Mouse (Mus musculus) lung, adult 2 months (tissue): ENCODE data around the gene Acot1. TPM values are rescaled to one million over a fixed set of nuclear protein-coding genes. Genes with fewer than 3 reads are reported as not detected.
"Not testable (repeated sequence)": the region's sequence is repeated elsewhere in the genome, so short reads cannot be mapped to it uniquely, and the experiment has no call there.

Experiments used
- DNase-seq: peaks from one replicate; pipeline ENCODE4 v3.0.0; 2022
- H3K4me1 ChIP-seq: fragments of 200-500 bp; 2 replicates; pipeline ENCODE4 v1.6.1; 2011; ENCODE audit warnings: low read length; ENCODE audit not compliant: control insufficient read depth, insufficient read depth
- H3K4me3 ChIP-seq: fragments of 200-500 bp; replicated peaks from 2 replicates; pipeline ENCODE3; 2011; ENCODE audit warnings: low read depth, mild to moderate bottlenecking, control low read depth, low read length; ENCODE audit errors: extremely low read depth
- CTCF ChIP-seq: fragments of 200-500 bp; IDR thresholded peaks from 2 replicates; pipeline ENCODE4 v1.5.1; 2011; ENCODE audit warnings: mild to moderate bottlenecking, low read length, control low read depth; ENCODE audit not compliant: insufficient read depth
- POLR2A ChIP-seq: fragments of 200-500 bp; IDR thresholded peaks from 2 replicates; pipeline ENCODE4 v1.6.1; 2011; ENCODE audit warnings: low read depth, mild to moderate bottlenecking, control low read depth, low read length, borderline replicate concordance; ENCODE audit errors: extremely low read depth
- WGBS: fragments of 180-500 bp; shearing (Covaris S2); methylation state at CpG from one replicate; pipeline ENCODE4 v1.1.7; 2018; 5-methylcytosine and 5-hydroxymethylcytosine counted together
- polyA plus RNA-seq: library from polyadenylated mRNA; depleted of rRNA; stranded (reverse); fragments of >200 nt; gene quantifications from 2 replicates; pipeline ENCODE4 v1.2.3, GENCODE M21; 2012; rRNA removed

The Acot1 gene
- 28.8 and 29.2 TPM in 2 replicates for polyA plus RNA-seq

GRCm38 (mm10) chr12:84009171-84009965, at the start of gene Acot1:
Acot1 (plus strand) TSS chr12:84009490.
- peak; percentile 82; the same call in 1 of the 2 replicates for TF ChIP-seq POLR2A
- H3K4me1 ChIP-seq, result not testable (repeated sequence)
- DNase-seq, result peak; percentile 70
- peak within 1 kb of the TSS; percentile 74 for H3K4me3 ChIP-seq
- WGBS, result 1% methylated on average over 64 of the region's 70 CpGs

GRCm38 (mm10) chr12:83965235-83965634, 44.1 kb upstream of the Acot1 start:
- no peak for DNase-seq
- WGBS, result 66% methylated on average over 7 of the region's 7 CpGs
- Histone ChIP-seq H3K4me3 (no peak overlapping the region), H3K4me1 (no peaks in the 10 kb centered on the region)
- TF ChIP-seq CTCF, result no peak
- TF ChIP-seq POLR2A, result no peak

DNA sequence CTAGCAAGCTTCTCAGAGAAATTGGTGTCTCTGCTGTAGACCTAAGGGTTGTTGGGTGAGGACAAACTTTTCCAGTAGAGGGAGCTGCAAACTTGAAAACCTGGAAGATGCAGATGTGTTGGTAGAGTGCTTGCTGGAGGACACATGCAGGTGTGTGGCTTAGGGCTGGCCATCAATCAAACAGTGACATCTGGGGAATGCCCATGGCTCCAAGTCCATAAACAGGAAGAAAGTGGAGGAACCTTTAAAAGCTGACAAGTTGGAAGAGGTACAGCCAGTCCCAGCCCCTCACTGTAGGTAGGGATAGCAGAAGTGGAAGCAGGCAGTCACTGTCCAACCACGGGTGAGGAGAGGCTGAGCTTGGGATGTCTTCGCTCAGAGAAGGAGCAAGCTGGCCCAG, 37.2 kb upstream of the Acot1 start:
- peak; percentile 36 for DNase-seq
- Histone ChIP-seq H3K4me3 (no peak overlapping the region), H3K4me1 (no peaks in the 10 kb centered on the region)
- WGBS, result 40% methylated on average over 2 of the region's 2 CpGs
- TF ChIP-seq POLR2A, result no peak
- TF ChIP-seq CTCF, result peak; percentile 46

GRCm38 (mm10) chr12:83978862-83979261, 30.4 kb upstream of the Acot1 start:
- Histone ChIP-seq H3K4me3 (no peak overlapping the region), H3K4me1 (no peaks in the 10 kb centered on the region)
- TF ChIP-seq CTCF, result no peak
- no peak for TF ChIP-seq POLR2A
- DNase-seq, result no peak
- WGBS, result 88% methylated on average over 6 of the region's 6 CpGs

DNA sequence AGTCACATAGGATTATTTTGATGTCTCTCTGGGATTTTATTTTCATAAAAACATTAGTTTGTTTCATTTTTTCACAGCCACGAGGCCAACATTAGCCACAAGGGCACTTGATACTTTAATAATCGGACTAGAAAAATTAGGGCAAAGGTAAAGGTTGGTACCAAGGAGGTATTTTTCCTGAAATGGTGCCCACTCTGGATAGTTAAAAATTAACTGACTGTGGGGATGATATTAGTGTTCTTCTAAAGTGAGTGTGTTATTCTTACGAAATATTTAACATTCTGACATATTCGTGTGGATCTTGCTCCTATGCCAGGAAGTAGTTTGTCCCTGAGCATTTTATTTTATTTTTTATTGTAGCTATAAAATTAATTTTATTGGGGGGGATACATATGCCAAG, 27.7 kb upstream of the Acot1 start:
- DNase-seq, result no peak
- 61% methylated on average over 4 of the region's 4 CpGs for WGBS
- H3K4me3 ChIP-seq, result no peak overlapping the region
- H3K4me1 ChIP-seq, result no peaks in the 10 kb centered on the region
- TF ChIP-seq POLR2A, result no peak
- no peak for TF ChIP-seq CTCF

- no peak for TF ChIP-seq POLR2A
- no peak for DNase-seq
- Histone ChIP-seq H3K4me3 (no peak within 1 kb of the TSS), H3K4me1 (peaks cover 5% of the 10 kb centered on the region; the same call in 1 of the 2 replicates)
- WGBS, result 79% methylated on average over 4 of the region's 4 CpGs
These were observed 24.5 kb upstream of the Acot1 start, which contains the start of gene Heatr4 for GRCm38 (mm10) chr12:83984752-83985151. Heatr4 (minus strand) TSS chr12:83984852.

- no peak for DNase-seq
- TF ChIP-seq CTCF (no peak), POLR2A (no peak)
- whole genome bisulfite sequencing, result 6% methylated on average over 8 of the region's 8 CpGs
These were observed 22.1 kb upstream of the Acot1 start for GRCm38 (mm10) chr12:83987242-83987582.

GRCm38 (mm10) chr12:83987583-83988441, 21.5 kb upstream of the Acot1 start, which contains the start of gene Acot2:
Acot2 (plus strand) TSS chr12:83987861.
- peak; percentile 79 for DNase-seq
- WGBS, result under 1% methylated on average over 80 of the region's 80 CpGs

More at GRCm38 (mm10) chr12:83987242-83987582, 22.1 kb upstream of the Acot1 start:
- H3K4me3 ChIP-seq, result peak overlapping the region; percentile 71
- H3K4me1 ChIP-seq, result peaks cover 5% of the 10 kb centered on the region; the same call in 1 of the 2 replicates

GRCm38 (mm10) chr12:83988483-83988882, 20.8 kb upstream of the Acot1 start:
- H3K4me3 ChIP-seq, result peak overlapping the region; percentile 71
- DNase-seq, result no peak
- 40% methylated on average over 4 of the region's 4 CpGs for WGBS
- H3K4me1 ChIP-seq, result peaks cover 5% of the 10 kb centered on the region; the same call in 1 of the 2 replicates
- TF ChIP-seq CTCF (no peak), POLR2A (no peak)

More at GRCm38 (mm10) chr12:83987583-83988441, 21.5 kb upstream of the Acot1 start, which contains the start of gene Acot2:
- H3K4me1 ChIP-seq, result peaks cover 5% of the 10 kb centered on the region; the same call in 1 of the 2 replicates
- H3K4me3 ChIP-seq, result peak within 1 kb of the TSS; percentile 71
- peak; percentile 75; the same call in 1 of the 2 replicates for TF ChIP-seq POLR2A
- TF ChIP-seq CTCF, result peak; percentile 72
